Mouse (Mus musculus) embryonic facial prominence, embryonic 10.5 days (tissue): ENCODE data around the gene Yrdc. TPM values are rescaled to one million over a fixed set of nuclear protein-coding genes. Genes with fewer than 3 reads are reported as not detected.
A peak's percentile ranks its signal among the peaks of the same experiment; 100 is the strongest.

Experiments
- DNase-seq: peaks from one replicate; pipeline ENCODE4 v3.0.0-alpha.2; 2017; ENCODE audit warnings: low spot score
- H3K27ac ChIP-seq: fragments of 300-500 bp; sonication (generic); replicated peaks from 2 replicates; pipeline ENCODE4 v1.5.1; 2016; ENCODE audit warnings: mild to moderate bottlenecking
- H3K27me3 ChIP-seq: fragments of 300-500 bp; sonication (generic); replicated peaks from 2 replicates; pipeline ENCODE4 v1.6.1; 2016; ENCODE audit warnings: low read depth, mild to moderate bottlenecking; ENCODE audit not compliant: poor library complexity, severe bottlenecking
- H3K36me3 ChIP-seq: fragments of 300-500 bp; sonication (generic); replicated peaks from 2 replicates; pipeline ENCODE4 v1.6.1; 2016; ENCODE audit warnings: mild to moderate bottlenecking, moderate library complexity
- H3K4me1 ChIP-seq: fragments of 300-500 bp; sonication (generic); 2 replicates; pipeline ENCODE4 v1.6.1; 2016
- H3K4me3 ChIP-seq: fragments of 300-500 bp; sonication (generic); 2 replicates; pipeline ENCODE4 v1.5.1; 2016; ENCODE audit warnings: mild to moderate bottlenecking, moderate library complexity
- H3K9me3 ChIP-seq: fragments of 300-500 bp; sonication (generic); 2 replicates; pipeline ENCODE4 v1.6.1; 2016; ENCODE audit warnings: mild to moderate bottlenecking
- WGBS: fragments of 180-500 bp; shearing (Covaris S2); methylation state at CpG from one replicate; pipeline ENCODE4 v1.1.7; 2016; 5-methylcytosine and 5-hydroxymethylcytosine counted together
- polyA plus RNA-seq: library from polyadenylated mRNA; unstranded; fragments of >200 nt; fragmentation: Nextera tagmentation; extraction: Ambion mirVana; gene quantifications from 2 replicates; pipeline ENCODE4 v1.2.1, GENCODE M21; 2016

Gene Yrdc
- polyA plus RNA-seq, 1 experiment from 2014 or later = 40.4 TPM

GRCm38 (mm10) chr4:124860446-124860845 is 10.0 kb downstream of the Yrdc start:
- WGBS = 12% methylated on average over 7 of the region's 7 CpGs
- H3K9me3 ChIP-seq = no peaks in the 10 kb centered on the region
- peaks cover 18% of the 10 kb centered on the region for H3K4me1 ChIP-seq
- H3K36me3 ChIP-seq = peaks cover 23% of the 10 kb centered on the region
- no peak overlapping the region for H3K27ac ChIP-seq
- H3K4me3 ChIP-seq = peak overlapping the region; percentile 19; the same call in 1 of the 2 replicates
- DNase-seq = peak; percentile 87
- H3K27me3 ChIP-seq = peaks cover 40% of the 10 kb centered on the region

- no peaks in the 10 kb centered on the region for H3K9me3 ChIP-seq
- peak; percentile 32 for DNase-seq
- peaks cover 12% of the 10 kb centered on the region for H3K36me3 ChIP-seq
- peak within 1 kb of the TSS; percentile 70 for H3K4me3 ChIP-seq
- H3K4me1 ChIP-seq = peaks cover 18% of the 10 kb centered on the region
- H3K27ac ChIP-seq = peak within 1 kb of the TSS; percentile 77
- H3K27me3 ChIP-seq = peaks cover 40% of the 10 kb centered on the region
- WGBS = 4% methylated on average over 77 of the region's 77 CpGs
Measured at GRCm38 (mm10) chr4:124861283-124862188, 11.1 kb downstream of the Yrdc start, which contains the start of gene Maneal. Maneal (minus strand) TSS chr4:124862171.

- H3K4me3 ChIP-seq = no peak overlapping the region
- DNase-seq = no peak
- H3K9me3 ChIP-seq = 0 out of 2 replicates have a peak, but pooled peaks cover 6% of the 10 kb centered on the region
- H3K27me3 ChIP-seq = no peaks in the 10 kb centered on the region
- WGBS = 88% methylated on average over 1 of the region's 1 CpGs
- H3K27ac ChIP-seq = no peak overlapping the region
- no peaks in the 10 kb centered on the region for H3K36me3 ChIP-seq
- H3K4me1 ChIP-seq = no peaks in the 10 kb centered on the region
Measured at GRCm38 (mm10) chr4:124872719-124873118, 22.2 kb downstream of the Yrdc start.

- Histone ChIP-seq H3K9me3 (peaks cover 5% of the 10 kb centered on the region; the same call in 1 of the 2 replicates), H3K36me3 (no peaks in the 10 kb centered on the region), H3K27me3 (peaks cover 71% of the 10 kb centered on the region), H3K27ac (no peak within 1 kb of the TSS), H3K4me1 (peaks cover 30% of the 10 kb centered on the region), H3K4me3 (peak within 1 kb of the TSS; percentile 62)
- no peak for DNase-seq
- 6% methylated on average over 11 of the region's 11 CpGs for WGBS
Measured at GRCm38 (mm10) chr4:124880599-124880998, 30.1 kb downstream of the Yrdc start, which contains the start of gene Epha10. Epha10 (plus strand) TSS chr4:124880899.

- under 1% methylated on average over 37 of the region's 37 CpGs for WGBS
- Histone ChIP-seq H3K27ac (no peak overlapping the region), H3K4me3 (peak overlapping the region; percentile 62)
Measured at GRCm38 (mm10) chr4:124881341-124881908, 30.9 kb downstream of the Yrdc start.

GRCm38 (mm10) chr4:124882151-124882729 is 31.8 kb downstream of the Yrdc start:
- peaks cover 86% of the 10 kb centered on the region for H3K27me3 ChIP-seq
- under 1% methylated on average over 37 of the region's 37 CpGs for WGBS
- DNase-seq = peak; percentile 80
- H3K4me3 ChIP-seq = peak overlapping the region; percentile 62
- H3K9me3 ChIP-seq = peaks cover 5% of the 10 kb centered on the region; the same call in 1 of the 2 replicates
- H3K27ac ChIP-seq = no peak overlapping the region
- H3K4me1 ChIP-seq = peaks cover 30% of the 10 kb centered on the region
- H3K36me3 ChIP-seq = no peaks in the 10 kb centered on the region

More at GRCm38 (mm10) chr4:124881341-124881908, 30.9 kb downstream of the Yrdc start:
- Histone ChIP-seq H3K9me3 (peaks cover 5% of the 10 kb centered on the region; the same call in 1 of the 2 replicates), H3K4me1 (peaks cover 30% of the 10 kb centered on the region), H3K27me3 (peaks cover 80% of the 10 kb centered on the region), H3K36me3 (no peaks in the 10 kb centered on the region)
- DNase-seq = peak; percentile 90

GRCm38 (mm10) chr4:124888702-124889101 is 38.2 kb downstream of the Yrdc start:
- no peak for DNase-seq
- Histone ChIP-seq H3K36me3 (no peaks in the 10 kb centered on the region), H3K4me3 (no peak overlapping the region), H3K27ac (no peak overlapping the region), H3K4me1 (peaks cover 5% of the 10 kb centered on the region; the same call in 1 of the 2 replicates), H3K9me3 (no peaks in the 10 kb centered on the region), H3K27me3 (peaks cover 88% of the 10 kb centered on the region)
- 78% methylated on average over 7 of the region's 7 CpGs for WGBS

- peaks cover 17% of the 10 kb centered on the region for H3K4me1 ChIP-seq
- no peaks in the 10 kb centered on the region for H3K9me3 ChIP-seq
- DNase-seq = no peak
- no peaks in the 10 kb centered on the region for H3K36me3 ChIP-seq
- H3K27ac ChIP-seq = no peak overlapping the region
- H3K4me3 ChIP-seq = no peak overlapping the region
- H3K27me3 ChIP-seq = peaks cover 88% of the 10 kb centered on the region
- WGBS = 89% methylated on average over 2 of the region's 2 CpGs
Measured at GRCm38 (mm10) chr4:124889935-124890334, 39.5 kb downstream of the Yrdc start.

GRCm38 (mm10) chr4:124890831-124891230 is 40.4 kb downstream of the Yrdc start:
- H3K36me3 ChIP-seq = no peaks in the 10 kb centered on the region
- WGBS = 78% methylated on average over 5 of the region's 5 CpGs
- H3K4me1 ChIP-seq = peaks cover 21% of the 10 kb centered on the region
- DNase-seq = no peak
- H3K9me3 ChIP-seq = no peaks in the 10 kb centered on the region
- no peak overlapping the region for H3K4me3 ChIP-seq
- H3K27me3 ChIP-seq = peaks cover 88% of the 10 kb centered on the region
- H3K27ac ChIP-seq = no peak overlapping the region

- WGBS = 27% methylated on average over 6 of the region's 6 CpGs
- no peak overlapping the region for H3K27ac ChIP-seq
- DNase-seq = no peak
- no peaks in the 10 kb centered on the region for H3K36me3 ChIP-seq
- peaks cover 91% of the 10 kb centered on the region for H3K27me3 ChIP-seq
- H3K4me1 ChIP-seq = peaks cover 27% of the 10 kb centered on the region
- H3K9me3 ChIP-seq = no peaks in the 10 kb centered on the region
- no peak overlapping the region; the same call in 1 of the 2 replicates for H3K4me3 ChIP-seq
Measured at GRCm38 (mm10) chr4:124893769-124894168, 43.3 kb downstream of the Yrdc start.

- Histone ChIP-seq H3K36me3 (no peaks in the 10 kb centered on the region), H3K9me3 (no peaks in the 10 kb centered on the region), H3K4me3 (peak overlapping the region; percentile 56), H3K27ac (peak overlapping the region; percentile 7; the same call in 1 of the 2 replicates), H3K27me3 (peaks cover 95% of the 10 kb centered on the region), H3K4me1 (peaks cover 37% of the 10 kb centered on the region)
- WGBS = 2% methylated on average over 83 of the region's 83 CpGs
- DNase-seq = peak; percentile 52
Measured at GRCm38 (mm10) chr4:124894508-124895428, 44.3 kb downstream of the Yrdc start.
